Mouse (Mus musculus): ENCODE measurements around the gene Olfr1406.

The Olfr1406 gene

GRCm38 (mm10) chr1:173190540-173190939, at the start of gene Olfr1406:
Olfr1406 (minus strand) TSS chr1:173190640.
- WGBS = 62% methylated on average over 3 of the region's 3 CpGs

- 88% methylated on average over 1 of the region's 1 CpGs for WGBS
Observed at GRCm38 (mm10) chr1:173237004-173237403, 46.6 kb upstream of the Olfr1406 start.

DNA sequence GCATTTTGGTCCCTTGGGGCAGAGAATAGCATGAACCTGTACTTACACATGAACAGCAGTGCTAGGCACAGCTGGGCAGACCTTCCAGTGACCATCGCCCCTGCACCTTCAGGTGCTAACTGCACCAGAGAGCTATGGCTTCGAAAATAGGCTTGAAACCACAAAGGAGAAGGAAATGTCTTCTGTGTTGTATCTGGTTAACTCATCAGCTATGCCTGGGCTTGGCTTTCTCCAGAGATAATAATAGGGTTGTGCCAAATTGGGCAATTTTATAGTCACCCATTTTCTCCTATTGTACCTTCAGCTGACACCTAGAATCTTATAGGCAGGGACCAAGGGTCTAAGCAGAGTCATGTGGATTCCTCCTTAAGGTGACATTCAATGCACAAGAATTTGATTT, 36.6 kb upstream of the Olfr1406 start, which contains the start of gene Fcer1a:
TSS of gene Fcer1a (minus strand) at position 134 of the 400 bp plus-strand sequence.
- WGBS = 86% methylated on average over 2 of the region's 2 CpGs

DNA sequence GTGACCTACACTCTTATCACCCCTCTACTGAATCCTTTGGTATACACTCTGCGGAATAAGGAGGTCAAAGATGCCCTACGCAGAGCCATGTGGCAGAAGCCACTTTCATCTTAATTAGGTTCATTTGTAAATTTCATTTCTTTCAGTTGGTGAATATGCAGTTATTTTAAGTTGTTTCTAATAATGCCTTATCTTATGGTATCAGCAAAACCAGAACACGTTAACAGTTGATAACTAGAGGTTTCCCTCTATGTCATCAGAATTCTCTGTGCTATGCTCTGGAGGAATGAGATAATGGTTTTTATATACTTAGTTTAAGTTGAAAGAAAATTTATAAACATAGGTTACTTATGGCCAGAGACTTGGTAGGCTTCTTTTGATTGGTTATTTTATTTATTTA, 26.0 kb upstream of the Olfr1406 start:
- 95% methylated on average over 3 of the region's 3 CpGs for WGBS

DNA sequence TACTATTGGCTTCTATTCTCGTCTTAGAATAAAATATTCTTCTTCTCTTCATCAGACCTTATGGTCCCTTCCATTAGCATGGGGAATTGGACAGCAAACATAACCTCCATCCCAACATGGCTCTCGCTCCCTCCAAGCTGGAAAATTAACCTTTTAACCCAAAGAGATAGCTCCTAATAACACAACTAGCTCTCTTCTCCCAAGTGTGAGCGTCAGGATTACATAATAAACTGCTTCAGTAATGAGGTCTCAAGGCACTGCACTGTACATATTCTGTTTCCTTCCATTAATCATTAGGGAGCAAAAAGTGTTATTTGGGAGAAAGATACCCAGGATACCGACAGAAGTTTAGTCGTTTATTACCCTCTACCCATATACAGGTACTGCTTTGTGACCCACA, 21.7 kb upstream of the Olfr1406 start, which contains the start of gene Olfr1404:
TSS of gene Olfr1404 (plus strand) at position 301 of the 400 bp plus-strand sequence.
- WGBS = 88% methylated on average over 5 of the region's 5 CpGs

GRCm38 (mm10) chr1:173197508-173197907, 7.1 kb upstream of the Olfr1406 start, which contains the start of gene Olfr218:
Olfr218 (plus strand) TSS chr1:173197808.
- 70% methylated on average over 5 of the region's 5 CpGs for WGBS

DNA sequence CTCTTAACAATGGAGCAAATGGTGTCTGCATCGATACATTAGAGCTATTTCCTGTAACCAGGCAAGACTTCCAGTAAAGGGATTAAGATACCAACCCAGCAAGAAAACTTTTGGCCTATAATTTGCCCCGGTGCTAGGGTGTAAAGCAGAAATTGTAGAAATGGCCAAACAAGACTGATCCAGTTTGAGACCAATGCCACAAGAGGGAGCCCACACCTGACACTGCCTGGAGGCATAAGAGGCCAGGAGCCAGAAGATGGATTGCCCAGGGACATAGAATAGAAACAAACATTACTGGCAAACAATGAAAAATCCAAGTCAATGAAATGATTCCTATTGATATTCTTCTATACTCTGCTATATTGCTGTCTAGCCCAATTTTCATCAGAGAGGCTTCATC, 5.9 kb upstream of the Olfr1406 start:
- WGBS = 87% methylated on average over 2 of the region's 2 CpGs

DNA sequence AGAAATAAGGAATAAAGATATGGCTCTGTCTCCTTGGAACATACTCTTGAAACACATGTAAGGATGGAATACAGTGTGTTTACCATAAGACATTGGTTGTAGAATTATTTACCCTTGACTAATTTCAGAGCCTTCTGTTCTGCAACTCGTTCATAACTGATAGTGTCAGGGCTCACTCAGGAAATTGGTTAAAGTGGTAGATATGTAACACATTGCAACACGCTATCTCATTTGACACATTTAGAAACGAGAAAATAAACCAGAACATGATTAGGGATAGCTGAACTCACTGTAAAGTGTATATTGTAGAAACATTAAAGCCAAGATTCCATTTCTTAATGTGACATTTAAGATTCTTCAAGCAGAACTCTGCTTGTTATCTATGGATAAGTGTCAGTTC, 1.6 kb upstream of the Olfr1406 start:
- WGBS = 80% methylated on average over 3 of the region's 3 CpGs

GRCm38 (mm10) chr1:173137274-173137673, 53.2 kb downstream of the Olfr1406 start, which contains the start of gene Olfr1408:
Olfr1408 (minus strand) TSS chr1:173137374.
- WGBS = 54% methylated on average over 2 of the region's 2 CpGs
